Mouse (Mus musculus) ovary, adult 18-20 months (tissue): ENCODE measurements around the gene Rftn2.

Source experiments
- DNase-seq: peaks from one replicate; pipeline ENCODE4 v3.0.0; 2022; ENCODE audit warnings: low spot score, mixed read lengths

Rftn2 gene

DNA sequence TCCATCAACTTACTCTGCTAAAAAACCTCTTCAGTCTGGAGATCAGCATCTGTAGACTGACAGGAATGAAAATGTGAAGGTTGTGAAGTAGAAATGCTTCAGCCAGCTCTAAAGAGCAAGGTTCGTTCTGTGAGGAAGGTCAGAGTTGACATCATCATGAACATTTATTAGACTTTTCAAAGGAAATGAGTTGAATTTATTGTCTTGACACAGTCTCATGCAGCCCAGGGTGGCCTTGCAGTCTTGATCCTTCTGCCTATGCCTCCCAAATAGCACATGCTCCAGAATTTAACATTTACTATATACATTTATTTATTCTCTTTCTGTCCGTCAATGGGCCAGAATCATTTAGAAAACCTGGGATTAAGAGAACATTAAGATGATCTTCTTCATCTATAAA lies 103.0 kb downstream of the Rftn2 start:
- DNase-seq, result no peak

DNA sequence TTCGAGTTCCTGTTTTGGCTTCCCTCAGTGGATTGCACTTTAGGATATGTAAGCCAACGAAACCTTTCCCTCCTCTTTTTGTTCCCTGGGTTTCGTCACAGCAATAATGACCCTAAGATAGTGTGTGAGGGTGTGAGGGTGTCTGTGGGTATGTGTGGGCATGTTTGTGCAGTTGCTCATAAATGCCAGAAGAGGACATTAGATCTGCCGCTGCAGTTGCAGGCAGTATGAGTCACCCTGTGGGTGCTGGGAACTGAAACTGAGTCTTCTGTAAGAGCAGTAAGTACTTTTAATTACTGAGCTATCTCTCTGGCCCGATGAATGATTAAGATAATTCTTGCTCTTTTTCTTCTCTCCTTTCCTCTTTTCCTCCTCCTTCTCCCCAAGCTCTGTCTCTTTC lies 103.5 kb downstream of the Rftn2 start:
- DNase-seq, result no peak
